Mouse (Mus musculus) adrenal gland, postnatal 4 days (tissue): ENCODE data around the gene Asic4. TPM values are rescaled to one million over a fixed set of nuclear protein-coding genes. Genes with fewer than 3 reads are reported as not detected.
A peak's percentile ranks its signal among the peaks of the same experiment; 100 is the strongest.

Experiments used
- DNase-seq, 2 experiments: peaks; one replicate each; pipeline ENCODE4 v3.0.0; 2021 to 2022; ENCODE audit warnings: low spot score in 2 of 2, mixed read lengths in 2 of 2
- total RNA-seq, 2 experiments: library from RNA; stranded (reverse); gene quantifications; 2 replicates each; pipeline ENCODE4 v1.2.3; 2021

Gene Asic4
- total RNA-seq, 2 experiments from 2014 or later, result 10.4 to 11.9 TPM

- no peak for DNase-seq
Measured at GRCm38 (mm10) chr1:75499441-75499840, 49.2 kb downstream of the Asic4 start.

DNA sequence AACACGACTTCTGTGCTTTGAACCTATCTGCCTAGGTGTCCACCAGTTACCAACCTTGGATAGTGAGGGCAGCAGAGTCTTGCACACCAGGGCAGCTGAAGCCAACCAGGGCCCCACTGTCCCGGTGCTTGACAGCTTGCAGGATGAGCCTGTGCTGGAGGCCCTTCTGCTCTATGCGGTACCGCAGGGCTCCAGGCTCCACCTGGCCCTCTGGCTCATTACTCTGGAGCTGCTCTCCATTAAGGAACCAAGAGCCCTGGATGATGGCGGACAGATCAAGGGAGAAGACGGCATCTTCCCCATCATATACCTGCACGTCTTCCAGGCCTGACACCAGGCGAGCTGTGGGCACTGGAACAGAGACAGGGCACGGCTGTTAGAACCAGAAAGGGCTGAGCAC lies 51.7 kb downstream of the Asic4 start:
- no peak for DNase-seq

- DNase-seq, result no peak
Measured at GRCm38 (mm10) chr1:75502945-75503650, 52.9 kb downstream of the Asic4 start.

GRCm38 (mm10) chr1:75503651-75503980 lies 53.4 kb downstream of the Asic4 start:
- no peak for DNase-seq

- no peak for DNase-seq
Measured at GRCm38 (mm10) chr1:75504256-75505045, 54.2 kb downstream of the Asic4 start.

DNA sequence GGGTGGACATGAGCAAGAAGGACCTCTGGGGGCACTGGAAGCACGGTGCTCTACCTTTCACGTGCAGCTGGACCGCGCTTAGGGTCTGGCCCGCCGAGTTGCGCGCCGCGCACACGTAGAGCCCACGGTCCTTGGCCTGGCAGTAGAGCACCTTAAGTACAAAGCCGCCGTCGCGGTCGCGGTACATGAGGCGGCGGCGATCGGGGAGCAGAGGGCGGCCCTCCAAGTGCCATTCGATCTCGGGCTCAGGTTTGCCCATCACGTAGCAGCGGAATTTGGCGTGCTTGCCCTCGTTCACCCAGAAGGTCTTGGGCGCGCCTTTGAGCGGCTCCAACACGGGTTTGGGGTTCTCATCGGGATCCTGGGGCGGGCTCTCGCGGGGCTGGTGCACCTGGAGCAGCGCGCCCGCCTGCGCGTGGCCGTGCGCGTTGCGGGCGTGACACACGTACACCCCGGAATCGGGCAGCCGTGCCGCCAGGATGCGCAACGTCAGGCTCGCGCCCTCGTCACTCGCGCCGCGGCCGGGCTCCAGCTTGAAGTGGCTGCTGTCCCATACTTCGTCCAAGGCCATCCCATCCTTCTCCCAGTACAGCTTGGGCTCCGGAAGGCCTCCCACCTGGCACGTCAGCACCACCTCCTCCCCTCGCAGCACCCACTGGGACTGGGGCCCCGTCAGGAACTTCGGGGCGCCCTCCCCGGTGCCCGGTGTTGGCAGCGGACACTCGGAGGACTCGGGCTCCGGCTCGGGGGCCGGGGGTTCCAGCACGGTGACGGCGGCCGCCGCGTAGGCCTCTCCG lies 55.1 kb downstream of the Asic4 start:
- DNase-seq, result peak; percentile 50 to 63

DNA sequence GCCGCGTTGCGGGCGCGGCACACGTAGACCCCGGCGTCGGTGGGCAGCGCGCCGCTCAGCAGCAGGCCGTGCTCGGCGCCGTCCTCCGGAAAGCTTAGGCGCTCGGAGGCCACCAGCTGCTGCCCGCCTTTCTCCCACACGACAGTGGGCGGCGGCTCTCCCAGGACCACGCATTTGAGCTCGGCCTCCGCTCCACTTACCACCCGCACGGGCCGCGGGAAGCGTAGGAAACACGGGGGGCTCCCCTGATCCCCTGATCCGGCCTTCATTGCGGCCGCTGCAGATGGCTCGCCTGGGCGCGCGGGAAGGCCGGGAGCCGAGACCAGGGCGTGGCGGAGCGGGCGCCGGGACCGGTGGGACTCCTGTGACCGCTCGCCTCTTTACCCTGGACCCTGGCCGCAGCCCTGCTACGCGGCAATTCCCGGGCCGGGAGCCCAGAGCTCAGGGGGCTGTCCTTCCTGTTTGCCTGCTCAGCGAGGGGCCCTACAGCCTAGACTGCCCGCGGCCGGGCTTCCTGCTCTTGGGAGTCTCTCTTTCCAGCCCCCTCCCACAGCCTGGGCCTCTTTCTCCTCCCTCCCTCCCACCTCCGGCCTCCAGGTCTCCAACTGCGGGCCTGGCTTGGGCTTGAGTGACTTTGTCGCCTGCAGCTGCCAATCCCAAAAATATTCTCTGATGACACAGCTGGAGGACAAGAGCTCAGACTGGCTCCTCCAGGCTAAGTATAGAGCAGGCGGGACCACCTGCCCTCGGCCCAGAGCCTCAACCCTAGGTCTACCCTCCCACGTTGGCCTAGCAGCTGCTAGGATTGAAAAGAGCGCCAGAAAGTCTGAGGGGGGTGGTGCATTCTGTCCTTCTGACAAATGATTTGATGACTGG lies 56.0 kb downstream of the Asic4 start, which contains the start of gene Obsl1:
Gene Obsl1, minus strand, starts transcription at position 497 of the 876 bp plus-strand sequence.
- peak; percentile 49 to 64 for DNase-seq

- DNase-seq, result no peak
Measured at GRCm38 (mm10) chr1:75507006-75507405, 56.8 kb downstream of the Asic4 start, which contains the start of gene Inha. TSS of gene Inha (plus strand) at chr1:75507077.

DNA sequence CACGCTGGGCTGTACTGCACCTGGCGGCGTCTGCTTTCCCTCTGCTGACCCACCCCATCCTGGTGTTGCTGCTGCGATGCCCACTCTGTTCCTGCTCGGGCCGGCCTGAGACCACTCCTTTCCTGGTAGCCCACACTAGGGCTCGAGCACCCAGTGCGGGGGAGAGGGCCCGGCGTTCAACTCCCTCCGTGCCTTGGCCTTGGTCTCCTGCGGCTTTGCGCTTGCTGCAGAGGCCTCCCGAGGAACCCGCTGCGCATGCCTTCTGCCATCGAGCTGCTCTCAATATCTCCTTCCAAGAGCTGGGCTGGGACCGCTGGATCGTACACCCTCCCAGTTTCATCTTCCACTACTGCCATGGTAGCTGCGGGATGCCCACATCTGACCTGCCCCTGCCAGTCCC lies 59.4 kb downstream of the Asic4 start:
- no peak for DNase-seq

- no peak for DNase-seq
Measured at GRCm38 (mm10) chr1:75510154-75510553, 59.9 kb downstream of the Asic4 start.

GRCm38 (mm10) chr1:75511437-75512210 lies 61.4 kb downstream of the Asic4 start:
- DNase-seq, result no peak

DNA sequence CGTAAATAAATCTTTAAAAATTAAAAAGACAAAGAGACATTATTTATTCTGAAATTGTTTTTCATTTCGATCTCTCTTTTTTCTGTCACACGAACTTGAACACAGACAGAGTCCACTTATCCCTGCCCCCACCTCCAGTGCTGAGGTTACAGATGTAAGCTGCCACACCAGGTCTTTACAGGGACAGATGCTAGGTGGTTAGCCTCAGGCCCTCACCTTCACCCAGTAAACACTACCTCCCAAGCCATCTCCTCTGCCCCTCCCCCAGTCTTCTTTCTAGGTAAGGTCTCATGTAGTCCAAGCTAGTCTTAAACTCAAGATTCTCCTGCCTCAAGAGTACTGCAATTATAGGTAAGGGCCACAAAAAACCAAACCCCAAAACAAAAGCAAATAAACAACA lies 62.3 kb downstream of the Asic4 start:
- no peak for DNase-seq

GRCm38 (mm10) chr1:75516703-75517380 lies 66.6 kb downstream of the Asic4 start:
- DNase-seq, result no peak

- no peak for DNase-seq
Measured at GRCm38 (mm10) chr1:75517984-75518383, 67.7 kb downstream of the Asic4 start.

DNA sequence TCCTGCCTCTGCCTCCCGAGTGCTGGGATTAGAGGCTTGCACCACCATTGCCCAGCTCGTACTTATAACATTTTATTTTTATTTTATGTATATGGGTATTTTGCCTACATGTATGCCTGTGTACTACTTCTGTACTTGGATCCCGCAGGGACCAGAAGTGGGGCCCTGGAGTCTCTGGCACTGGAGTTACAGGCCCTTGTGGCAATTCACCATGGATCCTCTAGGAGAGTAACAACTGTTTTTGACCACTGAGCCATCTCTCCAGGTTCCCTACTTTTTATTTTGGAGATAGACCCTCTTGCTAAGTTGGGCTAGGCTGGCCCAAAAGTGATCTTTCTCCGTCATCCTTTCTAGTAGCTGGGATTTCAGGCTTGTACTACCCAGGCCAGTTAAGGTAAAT lies 68.2 kb downstream of the Asic4 start:
- DNase-seq, result no peak

DNA sequence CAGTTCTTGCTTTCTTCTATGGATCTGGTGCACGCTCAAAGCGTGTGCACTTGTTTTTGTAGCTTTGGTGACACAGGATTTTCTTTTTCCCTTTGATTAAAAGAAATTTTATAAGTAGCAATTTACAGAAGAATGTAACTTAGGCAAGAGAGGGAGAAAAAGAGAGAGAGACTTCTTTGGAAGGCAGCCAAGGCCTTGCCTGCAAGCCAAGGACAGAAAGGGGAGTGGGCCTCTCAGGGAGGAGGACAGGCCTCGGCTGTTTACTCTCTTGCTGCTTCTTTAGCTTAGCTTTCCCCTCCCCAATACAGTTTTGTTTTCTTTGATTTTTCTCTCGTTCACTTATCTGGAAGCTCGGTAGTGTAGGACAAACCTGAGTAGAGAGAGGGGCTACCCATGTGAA lies 69.3 kb downstream of the Asic4 start:
- no peak for DNase-seq

DNA sequence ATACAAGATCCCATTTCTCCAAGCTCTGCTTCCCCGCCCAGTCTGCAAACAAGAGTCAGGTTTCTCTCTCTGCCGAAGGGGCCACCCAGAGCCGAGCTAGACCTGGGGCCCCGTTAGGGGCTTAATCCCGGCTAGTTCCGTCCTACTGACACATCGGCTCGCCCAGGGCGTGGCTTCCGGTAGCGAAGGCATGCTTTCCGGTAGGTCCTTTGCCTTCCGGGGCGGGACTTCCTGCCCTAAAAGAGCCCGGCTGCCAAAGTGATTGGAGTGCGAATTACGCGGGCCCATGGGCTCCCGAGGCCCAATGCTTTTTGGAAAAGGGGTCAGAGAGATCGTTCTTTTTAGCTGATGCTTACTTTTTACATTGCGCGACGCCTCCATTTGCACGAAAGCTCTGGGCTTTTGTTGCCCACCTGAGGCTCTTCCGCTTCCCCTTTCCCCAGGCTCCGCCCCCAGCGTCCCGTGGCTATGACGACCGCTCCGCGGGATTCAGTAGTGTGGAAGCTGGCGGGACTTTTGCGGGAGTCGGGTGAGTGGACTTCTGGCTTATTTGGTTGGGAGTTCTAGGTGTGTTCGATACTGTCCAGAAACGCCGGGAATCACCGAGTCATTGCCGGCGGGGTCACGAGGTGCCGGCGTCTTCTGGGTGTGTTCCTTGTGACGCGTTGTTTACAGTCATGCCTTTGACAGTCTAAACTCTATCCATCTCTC lies 71.2 kb downstream of the Asic4 start, which contains the start of gene Stk11ip:
Gene Stk11ip, plus strand, starts transcription at position 209 of the 711 bp plus-strand sequence.
- peak; percentile 84 to 87 for DNase-seq
